8 mouse cellular contexts compared by ENCODE assay signal in the genomic region with DNA sequence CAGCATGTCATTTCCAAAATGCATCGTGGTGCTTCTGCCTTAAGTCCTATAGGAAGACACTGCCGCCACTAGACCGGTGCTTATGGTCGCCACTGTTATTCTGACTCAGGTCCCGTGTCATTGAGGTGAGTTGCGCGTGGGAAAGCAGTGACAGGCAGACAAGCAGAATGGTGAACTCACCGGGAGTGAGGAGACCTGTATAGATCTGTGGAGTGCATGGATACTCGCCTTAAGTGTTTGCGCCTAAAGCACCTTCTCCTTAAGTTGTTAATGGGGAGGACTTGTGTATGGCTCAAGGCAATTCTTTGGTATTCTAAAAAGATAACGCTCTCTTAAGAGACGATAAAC. TPM values are rescaled to one million over a fixed set of nuclear protein-coding genes. Genes with fewer than 3 reads are reported as not detected.
DNase-seq lines count a peak whose midpoint lies in the region; ATAC-seq and TF ChIP-seq lines count a peak whose summit lies in the region.

No protein-coding gene starts in this region.

- no peak for TF ChIP-seq POLR2A in spleen, adult 2 months (IDR thresholded peaks at IDR 0.05; ENCODE audit: low read depth, low read length)
- TF ChIP-seq POLR2A in limb, embryonic 14.5 days (IDR thresholded peaks at IDR 0.05; ENCODE audit: borderline replicate concordance, extremely low read depth, insufficient read depth, insufficient read length), result no peak

- no peaks in the 10 kb centered on the region for H3K27me3 ChIP-seq in spleen, adult 2 months (ENCODE audit: control insufficient read depth, insufficient read depth, low read length)
- H3K27me3 ChIP-seq in limb, embryonic 14.5 days (ENCODE audit: control insufficient read depth, insufficient read depth, low read length), result no peaks in the 10 kb centered on the region
- H3K27me3 ChIP-seq in stomach, embryonic 15.5 days (replicated peaks), result no peaks in the 10 kb centered on the region

- peaks cover 5% of the 10 kb centered on the region; the same call in 1 of the 2 replicates for H3K9me3 ChIP-seq in limb, embryonic 14.5 days (ENCODE audit: control insufficient read depth, low read length)
- H3K9me3 ChIP-seq in stomach, embryonic 15.5 days, result no peaks in the 10 kb centered on the region

- WGBS in spleen, adult 2 months, result 6% methylated on average over 12 of the region's 12 CpGs
- WGBS in limb, embryonic 14.5 days, result 6% methylated on average over 12 of the region's 12 CpGs
- under 1% methylated on average over 12 of the region's 12 CpGs for WGBS in stomach, embryonic 15.5 days

- no peak for DNase-seq in cerebellum, adult 18-20 months
- DNase-seq in spleen, adult 2 months (ENCODE audit: low read depth in 1 of 2, low spot score in 2 of 2), result no peak
- DNase-seq in spleen, postnatal 36 days (ENCODE audit: low spot score in 2 of 2), result no peak
- no peak for DNase-seq in limb, embryonic 14.5 days (ENCODE audit: low spot score)
- DNase-seq in spleen, postnatal 4 days (ENCODE audit: low spot score in 2 of 2), result no peak
- DNase-seq in right cerebral cortex, postnatal 25 days, result no peak

- H3K4me1 ChIP-seq in spleen, adult 2 months (ENCODE audit: control insufficient read depth, insufficient read depth, insufficient read length), result no peaks in the 10 kb centered on the region; the same call in 1 of the 2 replicates
- peaks cover 6% of the 10 kb centered on the region; the same call in 1 of the 2 replicates for H3K4me1 ChIP-seq in limb, embryonic 14.5 days (ENCODE audit: control insufficient read depth, insufficient read depth, low read length)
- peaks cover 4% of the 10 kb centered on the region; the same call in 1 of the 2 replicates for H3K4me1 ChIP-seq in stomach, embryonic 15.5 days

- H3K4me2 ChIP-seq in limb, embryonic 14.5 days (replicated peaks; ENCODE audit: low read depth, low read length, severe bottlenecking), result peak overlapping the region; percentile 77
- H3K4me2 ChIP-seq in stomach, embryonic 15.5 days, result peak overlapping the region; percentile 80

- H3K4me3 ChIP-seq in spleen, adult 2 months (ENCODE audit: extremely low read depth, insufficient read depth, insufficient read length), result peak overlapping the region; percentile 95
- H3K4me3 ChIP-seq in limb, embryonic 14.5 days (replicated peaks; ENCODE audit: low read length), result peak overlapping the region; percentile 84
- peak overlapping the region; percentile 87 for H3K4me3 ChIP-seq in stomach, embryonic 15.5 days (replicated peaks)

- H3K36me3 ChIP-seq in spleen, adult 2 months (ENCODE audit: control insufficient read depth, insufficient read depth, low read length), result no peaks in the 10 kb centered on the region
- H3K36me3 ChIP-seq in limb, embryonic 14.5 days (ENCODE audit: control insufficient read depth, insufficient read depth, low read length), result no peaks in the 10 kb centered on the region
- H3K36me3 ChIP-seq in stomach, embryonic 15.5 days, result no peaks in the 10 kb centered on the region

- peak; percentile 46 for ATAC-seq in cerebellum, adult (ENCODE audit: insufficient number of reproducible peaks, low FRiP score, low TSS enrichment)
- no peak for ATAC-seq in limb, embryonic 14.5 days (ENCODE audit: low FRiP score, low read depth)
- ATAC-seq in stomach, embryonic 15.5 days (ENCODE audit: insufficient read depth, low FRiP score, low read depth), result no peak; the same call in 1 of the 2 replicates

- peak overlapping the region; percentile 89 for H3K27ac ChIP-seq in spleen, adult 2 months (ENCODE audit: insufficient read depth, low read length)
- peak overlapping the region; percentile 88 for H3K27ac ChIP-seq in limb, embryonic 14.5 days (replicated peaks; ENCODE audit: low read depth, low read length)
- peak overlapping the region; percentile 95 for H3K27ac ChIP-seq in stomach, embryonic 15.5 days

- peak overlapping the region; percentile 79 for H3K9ac ChIP-seq in limb, embryonic 14.5 days (ENCODE audit: low read depth, low read length, severe bottlenecking)
- H3K9ac ChIP-seq in stomach, embryonic 15.5 days, result peak overlapping the region; percentile 59

- no peak for TF ChIP-seq CTCF in spleen, adult 2 months (IDR thresholded peaks at IDR 0.05; ENCODE audit: extremely low read depth, insufficient read depth, insufficient read length, insufficient replicate concordance)

RNA-seq across cellular contexts. Expression of gene Nek1, which starts 0.6 kb away (rescaled TPM):
- 3.4 and 5.8 TPM in 2 replicates for polyA plus RNA-seq in spleen, adult 2 months (2012; rRNA removed)
- polyA plus RNA-seq in limb, embryonic 14.5 days (2012; rRNA removed), result 8.6 and 10.8 TPM in 2 replicates
- 21.9 and 23.0 TPM in 2 replicates for polyA plus RNA-seq in limb, embryonic 14.5 days (2014; fragmentation: Nextera tagmentation; extraction: Ambion mirVana)
- polyA plus RNA-seq in stomach, embryonic 15.5 days (2015; fragmentation: Nextera tagmentation; extraction: Ambion mirVana), result 17.2 and 17.8 TPM in 2 replicates

RNA-seq across cellular contexts. Expression of gene Clcn3, which starts 10.5 kb away (rescaled TPM):
- 9.0 and 10.7 TPM in 2 replicates for polyA plus RNA-seq in spleen, adult 2 months (2012; rRNA removed)
- 10.8 and 10.9 TPM in 2 replicates for polyA plus RNA-seq in limb, embryonic 14.5 days (2012; rRNA removed)
- polyA plus RNA-seq in limb, embryonic 14.5 days (2014; fragmentation: Nextera tagmentation; extraction: Ambion mirVana), result 15.2 and 15.3 TPM in 2 replicates
- polyA plus RNA-seq in stomach, embryonic 15.5 days (2015; fragmentation: Nextera tagmentation; extraction: Ambion mirVana), result 28.3 and 29.2 TPM in 2 replicates
